Mouse (Mus musculus): ENCODE measurements at regions not wholly inside any gene's neighbourhood (a gene's known extent, or its start where the extent isn't known, plus 50 kb on each side); places are given as distances from the start of the nearest gene placed in this dataset.

DNA sequence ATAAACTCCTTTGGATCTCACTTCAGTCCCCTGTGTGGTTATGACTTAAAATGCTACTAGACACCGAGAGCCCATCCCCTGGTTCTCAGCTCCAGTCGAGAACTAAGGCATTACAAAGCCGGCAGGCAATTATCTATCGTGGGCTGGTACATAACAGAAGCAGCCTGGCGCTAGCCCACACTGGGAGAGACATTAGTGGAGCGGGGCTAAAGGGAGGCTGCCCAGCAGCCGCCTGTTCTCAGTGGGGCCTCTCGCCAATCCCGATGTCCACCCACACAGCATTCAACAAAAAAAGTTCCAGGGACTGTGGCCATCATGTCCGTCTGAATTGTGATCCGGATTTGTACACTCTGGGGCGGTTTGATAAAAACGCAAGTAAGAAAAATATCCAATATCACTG is 361.5 kb downstream of the Pdcd6ip start:
- TF ChIP-seq EP300 (IDR thresholded peaks at IDR 0.05; ENCODE audit: insufficient read depth, low read depth, low read length) = no peak
- TF ChIP-seq POLR2A (IDR thresholded peaks at IDR 0.05; ENCODE audit: insufficient read depth, low read length) = no peak
- no peak for TF ChIP-seq CTCF (IDR thresholded peaks at IDR 0.05; ENCODE audit: low read depth, low read length)
- no peaks in the 10 kb centered on the region for H3K4me1 ChIP-seq (ENCODE audit: control insufficient read depth, insufficient read depth, low read length)
- H3K36me3 ChIP-seq (ENCODE audit: control insufficient read depth, insufficient read depth, low read length, poor library complexity, severe bottlenecking) = no peaks in the 10 kb centered on the region
- no peak overlapping the region for H3K27ac ChIP-seq (ENCODE audit: insufficient read depth, low read length)
- H3K27me3 ChIP-seq (ENCODE audit: control insufficient read depth, insufficient read depth, low read length, poor library complexity, severe bottlenecking) = no peaks in the 10 kb centered on the region
- H3K9ac ChIP-seq (ENCODE audit: low read depth, poor library complexity, severe bottlenecking) = no peak overlapping the region
- no peaks in the 10 kb centered on the region for H3K9me3 ChIP-seq (replicated peaks; ENCODE audit: control insufficient read depth, insufficient read depth, low read length, poor library complexity, severe bottlenecking)
- H3K4me3 ChIP-seq (ENCODE audit: low read depth, low read length) = no peak overlapping the region

- no peak overlapping the region for H3K9ac ChIP-seq (ENCODE audit: low read depth, poor library complexity, severe bottlenecking)
- no peaks in the 10 kb centered on the region for H3K9me3 ChIP-seq (replicated peaks; ENCODE audit: control insufficient read depth, insufficient read depth, low read length, poor library complexity, severe bottlenecking)
- no peak overlapping the region for H3K4me3 ChIP-seq (ENCODE audit: low read depth, low read length)
- H3K4me1 ChIP-seq (ENCODE audit: control insufficient read depth, insufficient read depth, low read length) = no peaks in the 10 kb centered on the region
- no peaks in the 10 kb centered on the region; the same call in 1 of the 2 replicates for H3K27me3 ChIP-seq (ENCODE audit: control insufficient read depth, insufficient read depth, low read length, poor library complexity, severe bottlenecking)
- no peaks in the 10 kb centered on the region for H3K36me3 ChIP-seq (ENCODE audit: control insufficient read depth, insufficient read depth, low read length, poor library complexity, severe bottlenecking)
- TF ChIP-seq EP300 (IDR thresholded peaks at IDR 0.05; ENCODE audit: insufficient read depth, low read depth, low read length) (no peak), CTCF (IDR thresholded peaks at IDR 0.05; ENCODE audit: low read depth, low read length) (no peak), POLR2A (IDR thresholded peaks at IDR 0.05; ENCODE audit: insufficient read depth, low read length) (no peak)
- no peak overlapping the region for H3K27ac ChIP-seq (ENCODE audit: insufficient read depth, low read length)
Observed at GRCm38 (mm10) chr9:113342131-113342530, 365.9 kb downstream of the Pdcd6ip start.

- Histone ChIP-seq H3K27ac (ENCODE audit: insufficient read depth, low read length) (no peak overlapping the region), H3K36me3 (ENCODE audit: control insufficient read depth, insufficient read depth, low read length, poor library complexity, severe bottlenecking) (no peaks in the 10 kb centered on the region), H3K4me3 (ENCODE audit: low read depth, low read length) (no peak overlapping the region), H3K27me3 (ENCODE audit: control insufficient read depth, insufficient read depth, low read length, poor library complexity, severe bottlenecking) (no peaks in the 10 kb centered on the region; the same call in 1 of the 2 replicates), H3K4me1 (ENCODE audit: control insufficient read depth, insufficient read depth, low read length) (no peaks in the 10 kb centered on the region), H3K9ac (ENCODE audit: low read depth, poor library complexity, severe bottlenecking) (no peak overlapping the region), H3K9me3 (replicated peaks; ENCODE audit: control insufficient read depth, insufficient read depth, low read length, poor library complexity, severe bottlenecking) (no peaks in the 10 kb centered on the region)
- TF ChIP-seq CTCF (IDR thresholded peaks at IDR 0.05; ENCODE audit: low read depth, low read length) = no peak
- TF ChIP-seq POLR2A (IDR thresholded peaks at IDR 0.05; ENCODE audit: insufficient read depth, low read length) = no peak
- TF ChIP-seq EP300 (IDR thresholded peaks at IDR 0.05; ENCODE audit: insufficient read depth, low read depth, low read length) = no peak
Observed at GRCm38 (mm10) chr9:113340838-113341237, 367.2 kb downstream of the Pdcd6ip start.

DNA sequence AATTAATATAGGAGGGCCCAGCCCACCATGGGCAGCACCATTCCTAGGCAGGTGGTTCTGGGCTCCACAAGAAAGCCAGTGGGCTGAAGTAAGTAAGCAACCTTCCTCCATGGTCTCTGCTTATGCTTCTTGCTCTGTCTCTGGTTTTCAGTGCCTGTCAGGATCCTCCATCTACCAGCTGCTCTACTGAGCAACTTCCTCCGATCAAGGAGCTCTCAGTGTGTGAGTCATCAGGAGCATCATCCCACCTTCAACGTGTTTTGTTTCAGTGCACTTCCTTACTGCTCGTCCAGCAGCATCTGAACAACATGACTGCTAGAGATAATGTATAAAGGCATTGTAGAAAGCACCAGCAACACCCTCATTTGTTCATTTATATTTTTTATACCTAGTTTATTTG is 368.0 kb downstream of the Pdcd6ip start:
- TF ChIP-seq POLR2A (IDR thresholded peaks at IDR 0.05; ENCODE audit: insufficient read depth, low read length) = no peak
- Histone ChIP-seq H3K4me1 (ENCODE audit: control insufficient read depth, insufficient read depth, low read length) (no peaks in the 10 kb centered on the region), H3K27ac (ENCODE audit: insufficient read depth, low read length) (no peak overlapping the region), H3K9ac (ENCODE audit: low read depth, poor library complexity, severe bottlenecking) (no peak overlapping the region), H3K36me3 (ENCODE audit: control insufficient read depth, insufficient read depth, low read length, poor library complexity, severe bottlenecking) (no peaks in the 10 kb centered on the region), H3K27me3 (ENCODE audit: control insufficient read depth, insufficient read depth, low read length, poor library complexity, severe bottlenecking) (no peaks in the 10 kb centered on the region; the same call in 1 of the 2 replicates), H3K4me3 (ENCODE audit: low read depth, low read length) (no peak overlapping the region), H3K9me3 (replicated peaks; ENCODE audit: control insufficient read depth, insufficient read depth, low read length, poor library complexity, severe bottlenecking) (no peaks in the 10 kb centered on the region)

GRCm38 (mm10) chr9:113324489-113324888 is 383.6 kb downstream of the Pdcd6ip start:
- no peak for TF ChIP-seq CTCF (IDR thresholded peaks at IDR 0.05; ENCODE audit: low read depth, low read length)
- no peak for TF ChIP-seq POLR2A (IDR thresholded peaks at IDR 0.05; ENCODE audit: insufficient read depth, low read length)
- peak; percentile 68; the same call in 1 of the 2 replicates for TF ChIP-seq EP300 (IDR thresholded peaks at IDR 0.05; ENCODE audit: insufficient read depth, low read depth, low read length)
- no peak overlapping the region for H3K4me3 ChIP-seq (ENCODE audit: low read depth, low read length)
- no peaks in the 10 kb centered on the region for H3K27me3 ChIP-seq (ENCODE audit: control insufficient read depth, insufficient read depth, low read length, poor library complexity, severe bottlenecking)
- H3K27ac ChIP-seq (ENCODE audit: insufficient read depth, low read length) = no peak overlapping the region
- no peaks in the 10 kb centered on the region for H3K36me3 ChIP-seq (ENCODE audit: control insufficient read depth, insufficient read depth, low read length, poor library complexity, severe bottlenecking)
- H3K9ac ChIP-seq (ENCODE audit: low read depth, poor library complexity, severe bottlenecking) = no peak overlapping the region
- H3K9me3 ChIP-seq (replicated peaks; ENCODE audit: control insufficient read depth, insufficient read depth, low read length, poor library complexity, severe bottlenecking) = no peaks in the 10 kb centered on the region; the same call in 1 of the 2 replicates
- no peaks in the 10 kb centered on the region for H3K4me1 ChIP-seq (ENCODE audit: control insufficient read depth, insufficient read depth, low read length)

GRCm38 (mm10) chr9:113309707-113310574 is 398.1 kb downstream of the Pdcd6ip start:
- H3K36me3 ChIP-seq (ENCODE audit: control insufficient read depth, insufficient read depth, low read length, poor library complexity, severe bottlenecking) = no peaks in the 10 kb centered on the region
- H3K4me3 ChIP-seq (ENCODE audit: low read depth, low read length) = no peak overlapping the region
- no peak overlapping the region for H3K9ac ChIP-seq (ENCODE audit: low read depth, poor library complexity, severe bottlenecking)
- H3K27ac ChIP-seq (ENCODE audit: insufficient read depth, low read length) = no peak overlapping the region
- TF ChIP-seq CTCF (IDR thresholded peaks at IDR 0.05; ENCODE audit: low read depth, low read length) (no peak), POLR2A (IDR thresholded peaks at IDR 0.05; ENCODE audit: insufficient read depth, low read length) (no peak), EP300 (IDR thresholded peaks at IDR 0.05; ENCODE audit: insufficient read depth, low read depth, low read length) (no peak)
- no peaks in the 10 kb centered on the region for H3K9me3 ChIP-seq (replicated peaks; ENCODE audit: control insufficient read depth, insufficient read depth, low read length, poor library complexity, severe bottlenecking)
- H3K4me1 ChIP-seq (ENCODE audit: control insufficient read depth, insufficient read depth, low read length) = no peaks in the 10 kb centered on the region
- H3K27me3 ChIP-seq (ENCODE audit: control insufficient read depth, insufficient read depth, low read length, poor library complexity, severe bottlenecking) = no peaks in the 10 kb centered on the region; the same call in 1 of the 2 replicates

Data from ES-Bruce4 (cell line).